Mouse (Mus musculus) heart, embryonic 16.5 days (tissue): ENCODE data around the gene Ugt1a9. TPM values are rescaled to one million over a fixed set of nuclear protein-coding genes. Genes with fewer than 3 reads are reported as not detected.

Source experiments
- ATAC-seq: fragments of 200-750 bp; cut with Nextera tagmentation; replicated peaks from 2 replicates; pipeline ENCODE4 v1.8.0; 2017; ENCODE audit warnings: moderate number of reproducible peaks; ENCODE audit not compliant: insufficient read depth, low FRiP score; ENCODE audit errors: extremely low read depth
- H3K27ac ChIP-seq: fragments of 300-500 bp; sonication (generic); 2 replicates; pipeline ENCODE4 v1.5.1; 2014; ENCODE audit warnings: mild to moderate bottlenecking, low read length, control low read depth, moderate library complexity
- H3K27me3 ChIP-seq: fragments of 300-500 bp; sonication (generic); 2 replicates; pipeline ENCODE4 v1.6.1; 2014; ENCODE audit warnings: low read length, mixed read lengths; ENCODE audit not compliant: control insufficient read depth, insufficient read depth
- H3K36me3 ChIP-seq: fragments of 300-500 bp; sonication (generic); 2 replicates; pipeline ENCODE4 v1.6.1; 2014; ENCODE audit not compliant: control insufficient read depth, insufficient read depth
- H3K4me1 ChIP-seq: fragments of 300-500 bp; sonication (generic); 2 replicates; pipeline ENCODE4 v1.6.1; 2014; ENCODE audit warnings: low read length, mixed read lengths; ENCODE audit not compliant: control insufficient read depth, insufficient read depth
- H3K4me2 ChIP-seq: fragments of 300-500 bp; sonication (generic); 2 replicates; pipeline ENCODE4 v1.6.1; 2014; ENCODE audit warnings: low read depth, mild to moderate bottlenecking, control low read depth, low read length
- H3K4me3 ChIP-seq: fragments of 300-500 bp; sonication (generic); 2 replicates; pipeline ENCODE4 v1.5.1; 2014; ENCODE audit warnings: mild to moderate bottlenecking, control low read depth, low read length
- H3K9ac ChIP-seq: fragments of 300-500 bp; sonication (generic); 2 replicates; pipeline ENCODE4 v1.6.1; 2014; ENCODE audit warnings: low read length, control low read depth
- H3K9me3 ChIP-seq: fragments of 300-500 bp; sonication (generic); replicated peaks from 2 replicates; pipeline ENCODE4 v1.6.1; 2016; ENCODE audit warnings: low read length; ENCODE audit not compliant: control insufficient read depth
- WGBS: fragments of 180-500 bp; shearing (Covaris S2); extraction: QIAGEN DNeasy Blood & Tissue Kit; methylation state at CpG from one replicate; pipeline ENCODE4 v1.1.7; 2014; 5-methylcytosine and 5-hydroxymethylcytosine counted together
- polyA plus RNA-seq: library from polyadenylated mRNA; unstranded; fragments of >200 nt; fragmentation: Nextera tagmentation; extraction: Ambion mirVana; gene quantifications from 2 replicates; pipeline ENCODE4 v1.2.1, GENCODE M21; 2015

The Ugt1a9 gene
- polyA plus RNA-seq, 1 experiment from 2014 or later: not detected

DNA sequence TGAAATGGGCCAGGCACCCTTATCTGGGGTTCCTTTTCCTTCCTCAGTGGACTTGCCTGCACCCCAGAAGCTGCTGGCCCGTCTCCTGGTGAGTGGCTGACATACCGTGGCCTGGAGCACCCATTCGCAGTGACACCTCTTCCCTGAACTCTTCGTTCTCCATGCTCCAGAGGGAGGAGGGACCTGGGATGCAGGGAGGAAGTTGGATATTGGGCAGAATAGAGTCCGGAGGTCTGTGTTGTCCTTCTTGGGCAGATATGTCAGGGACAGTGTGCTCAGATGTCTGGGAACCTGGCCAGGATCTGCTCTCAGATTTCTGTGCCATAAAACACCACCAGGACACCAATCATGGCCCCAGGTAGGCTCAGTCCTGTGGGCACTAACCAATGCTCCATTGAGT is 169.5 kb downstream of the Ugt1a9 start:
- H3K27me3 ChIP-seq: no peaks in the 10 kb centered on the region
- peaks cover 75% of the 10 kb centered on the region for H3K9me3 ChIP-seq
- no peak overlapping the region for H3K4me2 ChIP-seq
- no peak overlapping the region for H3K27ac ChIP-seq
- H3K36me3 ChIP-seq: no peaks in the 10 kb centered on the region
- ATAC-seq: no peak
- WGBS: 60% methylated on average over 5 of the region's 5 CpGs
- H3K4me3 ChIP-seq: no peak overlapping the region
- no peak overlapping the region for H3K9ac ChIP-seq
- no peaks in the 10 kb centered on the region for H3K4me1 ChIP-seq

DNA sequence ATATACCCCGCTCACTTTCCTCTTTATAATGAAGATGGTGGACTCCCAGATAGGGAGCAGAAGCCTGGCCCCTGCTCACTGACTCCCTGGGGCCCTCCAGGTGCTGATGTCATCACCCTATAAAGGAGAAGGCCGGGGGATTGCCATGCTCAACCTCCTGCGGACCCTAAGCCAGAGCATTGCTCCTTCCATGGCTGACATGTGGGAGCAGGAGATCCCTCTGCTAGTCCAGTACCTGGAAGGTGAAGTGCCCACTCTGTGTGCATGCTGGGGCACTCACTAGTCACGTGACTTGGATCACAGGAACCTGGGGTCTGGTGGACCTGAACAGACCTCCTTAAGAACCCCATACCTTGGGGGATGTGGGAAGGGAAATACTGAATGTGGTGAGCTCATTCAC is 170.0 kb downstream of the Ugt1a9 start:
- Histone ChIP-seq H3K9ac (no peak overlapping the region), H3K4me3 (no peak overlapping the region), H3K27me3 (no peaks in the 10 kb centered on the region), H3K9me3 (peaks cover 75% of the 10 kb centered on the region), H3K36me3 (no peaks in the 10 kb centered on the region), H3K27ac (no peak overlapping the region), H3K4me1 (no peaks in the 10 kb centered on the region), H3K4me2 (no peak overlapping the region)
- WGBS: 61% methylated on average over 4 of the region's 4 CpGs
- ATAC-seq: no peak

DNA sequence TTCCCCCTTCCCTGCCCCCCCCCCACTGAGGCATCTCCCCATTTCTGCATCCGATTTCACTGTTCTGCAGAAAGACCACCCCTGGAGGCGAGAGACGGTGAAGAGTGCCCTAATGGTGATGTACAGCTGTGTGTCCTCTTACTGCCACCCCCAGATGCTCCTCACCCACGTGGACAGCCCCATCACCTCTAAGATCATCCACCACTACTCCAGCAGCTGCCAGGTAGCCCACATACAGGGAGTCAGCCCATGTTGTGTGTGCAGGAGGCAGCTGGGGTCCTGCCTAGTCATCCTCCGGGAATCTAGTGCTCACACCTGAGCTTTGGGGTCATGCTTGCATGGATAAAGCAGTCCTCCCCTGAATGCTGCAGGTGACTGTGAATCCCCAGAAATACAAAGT is 173.3 kb downstream of the Ugt1a9 start:
- H3K4me3 ChIP-seq: no peak overlapping the region
- H3K4me1 ChIP-seq: no peaks in the 10 kb centered on the region
- H3K36me3 ChIP-seq: no peaks in the 10 kb centered on the region
- H3K27ac ChIP-seq: no peak overlapping the region
- no peaks in the 10 kb centered on the region for H3K27me3 ChIP-seq
- 57% methylated on average over 5 of the region's 5 CpGs for WGBS
- H3K9ac ChIP-seq: no peak overlapping the region
- H3K4me2 ChIP-seq: no peak overlapping the region
- peaks cover 75% of the 10 kb centered on the region for H3K9me3 ChIP-seq
- ATAC-seq: no peak

DNA sequence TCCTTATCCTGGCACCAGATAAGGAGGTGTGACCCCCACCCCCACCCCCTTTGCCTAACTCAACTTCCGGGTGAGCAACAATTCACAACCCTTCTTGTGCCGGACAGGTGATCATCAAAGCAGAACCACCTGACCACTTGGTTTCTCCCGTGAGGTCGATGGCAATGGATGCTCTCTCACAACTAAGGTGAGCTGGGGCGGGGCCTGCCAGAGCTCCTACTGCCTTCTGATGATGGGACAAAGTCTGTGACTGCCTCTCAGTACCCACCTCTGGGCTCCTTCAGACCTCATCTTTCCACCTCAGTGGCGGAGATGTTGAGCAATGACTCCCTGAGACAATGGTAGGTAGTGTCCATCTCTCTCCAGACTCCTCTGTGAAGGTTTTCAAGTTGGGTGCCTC is 175.3 kb downstream of the Ugt1a9 start:
- 71% methylated on average over 6 of the region's 6 CpGs for WGBS
- ATAC-seq: no peak
- Histone ChIP-seq H3K9ac (no peak overlapping the region), H3K4me3 (no peak overlapping the region), H3K36me3 (no peaks in the 10 kb centered on the region), H3K27ac (no peak overlapping the region), H3K4me1 (no peaks in the 10 kb centered on the region), H3K9me3 (peaks cover 75% of the 10 kb centered on the region), H3K4me2 (no peak overlapping the region), H3K27me3 (no peaks in the 10 kb centered on the region)

DNA sequence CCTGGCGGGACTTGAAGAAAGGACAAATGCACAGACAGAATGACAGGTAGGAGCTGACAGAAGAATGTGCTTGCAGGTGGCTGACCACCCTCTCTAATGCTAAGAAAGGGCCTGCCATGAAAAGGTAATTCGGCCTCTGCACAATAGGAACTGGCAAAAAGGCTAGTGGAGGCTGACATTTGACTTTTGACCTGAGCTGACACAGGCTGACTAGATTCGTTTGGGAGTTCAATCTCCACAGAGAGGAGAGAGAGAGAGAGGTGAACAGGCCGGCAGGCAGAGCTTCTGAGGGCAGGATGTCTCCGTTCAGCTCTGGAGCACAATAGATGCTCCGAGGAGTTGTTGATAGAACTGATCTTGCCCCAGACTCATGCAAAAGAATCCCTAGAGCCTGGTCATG is 175.8 kb downstream of the Ugt1a9 start:
- Histone ChIP-seq H3K9ac (no peak overlapping the region), H3K9me3 (peaks cover 75% of the 10 kb centered on the region), H3K36me3 (no peaks in the 10 kb centered on the region), H3K4me2 (no peak overlapping the region), H3K27ac (no peak overlapping the region), H3K27me3 (no peaks in the 10 kb centered on the region), H3K4me1 (no peaks in the 10 kb centered on the region), H3K4me3 (no peak overlapping the region)
- 43% methylated on average over 6 of the region's 6 CpGs for WGBS
- no peak for ATAC-seq

DNA sequence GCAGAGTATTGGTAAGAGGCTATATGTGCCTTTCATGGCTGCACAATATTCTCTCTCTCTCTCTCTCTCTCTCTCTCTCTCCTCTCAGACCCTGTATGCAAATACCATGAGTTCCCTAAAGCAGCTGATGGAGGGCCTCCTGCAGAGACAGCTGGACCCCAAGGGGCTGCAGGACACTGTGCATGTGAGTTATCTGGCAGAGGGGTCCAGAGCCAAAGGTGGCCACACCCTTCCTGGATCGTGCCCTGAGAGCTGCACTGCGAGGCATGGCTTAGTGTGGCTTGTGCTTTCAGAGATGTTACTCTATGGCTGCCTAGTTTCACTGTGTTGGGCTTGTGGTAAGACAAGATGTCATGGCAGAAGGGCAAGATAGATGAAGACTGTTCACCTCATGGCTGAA is 177.1 kb downstream of the Ugt1a9 start:
- no peak for ATAC-seq
- no peak overlapping the region for H3K27ac ChIP-seq
- no peak overlapping the region for H3K4me3 ChIP-seq
- no peaks in the 10 kb centered on the region for H3K4me1 ChIP-seq
- peaks cover 75% of the 10 kb centered on the region for H3K9me3 ChIP-seq
- H3K27me3 ChIP-seq: no peaks in the 10 kb centered on the region
- H3K36me3 ChIP-seq: no peaks in the 10 kb centered on the region
- H3K4me2 ChIP-seq: no peak overlapping the region
- 42% methylated on average over 2 of the region's 2 CpGs for WGBS
- H3K9ac ChIP-seq: no peak overlapping the region

DNA sequence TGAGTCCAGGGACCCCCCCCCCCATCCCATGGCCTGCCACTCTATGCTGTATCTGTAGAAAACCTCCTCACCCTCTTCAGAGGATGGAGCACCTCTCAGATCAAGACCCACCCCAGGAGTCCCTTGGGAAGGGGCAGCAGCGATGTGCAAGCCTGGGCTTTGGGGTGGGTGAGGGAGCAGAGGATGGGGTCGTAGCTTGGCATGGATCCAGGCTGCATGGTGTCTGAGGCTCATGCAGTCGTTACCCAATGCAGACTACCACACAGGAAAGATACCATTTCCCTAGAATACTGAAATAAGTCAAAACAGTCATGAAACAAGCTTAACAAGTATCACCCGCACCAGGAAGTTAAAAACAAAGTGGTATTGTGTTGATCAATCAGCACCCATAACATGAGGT is 178.1 kb downstream of the Ugt1a9 start:
- ATAC-seq: no peak
- Histone ChIP-seq H3K36me3 (no peaks in the 10 kb centered on the region), H3K27me3 (no peaks in the 10 kb centered on the region), H3K27ac (no peak overlapping the region), H3K9me3 (peaks cover 75% of the 10 kb centered on the region), H3K9ac (no peak overlapping the region), H3K4me3 (no peak overlapping the region), H3K4me2 (no peak overlapping the region), H3K4me1 (no peaks in the 10 kb centered on the region)
- WGBS: 59% methylated on average over 4 of the region's 4 CpGs

DNA sequence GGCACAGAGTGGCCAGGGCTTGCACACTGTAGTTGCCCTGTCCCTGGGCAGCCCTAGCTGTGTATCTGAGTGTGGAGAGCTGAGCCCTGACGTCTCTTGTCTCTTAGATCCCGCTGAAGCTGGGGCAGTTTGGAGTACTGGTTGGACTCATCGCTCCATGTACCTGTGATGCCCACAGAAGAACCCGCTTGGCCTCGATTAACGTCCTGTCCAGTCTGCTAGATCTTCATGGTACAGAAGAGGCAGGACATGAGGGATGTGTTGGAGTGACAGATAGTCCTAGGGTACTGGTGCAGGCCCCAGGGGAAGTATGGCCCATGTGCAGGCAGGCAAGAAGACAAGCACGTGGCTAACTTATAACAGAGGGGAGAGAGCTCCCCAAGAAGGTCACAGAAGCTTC is 179.0 kb downstream of the Ugt1a9 start:
- Histone ChIP-seq H3K27me3 (no peaks in the 10 kb centered on the region), H3K27ac (no peak overlapping the region), H3K36me3 (no peaks in the 10 kb centered on the region), H3K9me3 (peaks cover 74% of the 10 kb centered on the region), H3K9ac (no peak overlapping the region), H3K4me3 (no peak overlapping the region), H3K4me1 (no peaks in the 10 kb centered on the region), H3K4me2 (no peak overlapping the region)
- 72% methylated on average over 7 of the region's 7 CpGs for WGBS
- ATAC-seq: no peak

DNA sequence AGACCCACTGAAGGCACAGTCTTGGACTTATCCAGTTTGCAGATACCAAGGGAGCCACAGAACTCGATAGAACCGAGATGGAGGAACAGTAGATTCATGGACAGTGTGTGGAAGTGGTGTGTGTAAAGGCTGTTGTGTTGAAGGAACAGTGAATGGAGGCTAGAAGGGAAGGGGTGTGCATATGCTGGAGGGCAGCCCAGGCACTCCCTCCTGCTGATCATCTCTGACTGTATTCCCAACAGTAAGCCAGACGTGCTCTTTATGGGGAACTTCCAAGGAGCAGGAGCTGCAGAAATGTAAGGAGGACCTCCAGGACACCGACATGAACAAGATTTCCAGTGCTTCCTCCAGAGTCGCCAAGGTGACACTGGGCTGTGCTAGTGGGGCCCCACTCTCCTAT is 179.4 kb downstream of the Ugt1a9 start:
- Histone ChIP-seq H3K4me2 (no peak overlapping the region), H3K4me1 (no peaks in the 10 kb centered on the region)
- 76% methylated on average over 5 of the region's 5 CpGs for WGBS

DNA sequence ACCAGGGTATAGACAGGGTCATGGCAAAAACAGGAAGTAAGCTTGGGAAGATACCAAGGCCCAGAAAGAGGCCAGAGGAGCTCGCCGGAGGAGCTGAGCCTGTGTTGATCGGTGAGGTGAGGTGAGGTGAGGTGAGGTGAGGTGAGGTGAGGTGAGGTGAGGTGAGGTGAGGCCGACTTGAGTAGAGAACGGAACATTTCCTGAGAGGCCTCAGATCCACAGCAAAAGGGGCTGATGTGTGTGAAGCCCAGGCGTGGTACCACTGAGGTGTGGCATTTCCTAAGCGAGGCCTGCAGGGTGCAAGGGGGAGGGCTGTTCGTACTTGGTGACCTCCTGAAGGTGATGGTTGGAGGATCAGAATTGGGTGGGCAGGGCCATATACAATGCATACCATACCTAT is 182.5 kb downstream of the Ugt1a9 start:
- peaks cover 53% of the 10 kb centered on the region for H3K9me3 ChIP-seq

More for the DNA sequence above, 179.4 kb downstream of the Ugt1a9 start:
- Histone ChIP-seq H3K27ac (no peak overlapping the region), H3K9ac (no peak overlapping the region), H3K36me3 (no peaks in the 10 kb centered on the region), H3K27me3 (no peaks in the 10 kb centered on the region), H3K4me3 (no peak overlapping the region), H3K9me3 (peaks cover 77% of the 10 kb centered on the region)
- no peak for ATAC-seq

More for the DNA sequence above, 182.5 kb downstream of the Ugt1a9 start:
- no peak overlapping the region for H3K4me3 ChIP-seq
- no peak overlapping the region for H3K27ac ChIP-seq
- H3K27me3 ChIP-seq: no peaks in the 10 kb centered on the region
- H3K4me2 ChIP-seq: no peak overlapping the region
- ATAC-seq: no peak
- 71% methylated on average over 8 of the region's 8 CpGs for WGBS
- H3K4me1 ChIP-seq: no peaks in the 10 kb centered on the region
- no peaks in the 10 kb centered on the region for H3K36me3 ChIP-seq
- H3K9ac ChIP-seq: no peak overlapping the region
